Mouse (Mus musculus): ENCODE data around the gene 4931414P19Rik.
A peak's percentile ranks its signal among the peaks of the same experiment; 100 is the strongest.

The 4931414P19Rik gene

GRCm38 (mm10) chr14:54583681-54584338 lies 22.0 kb downstream of the 4931414P19Rik start:
- DNase-seq (ENCODE audit: low spot score) = peak; percentile 62

- DNase-seq (ENCODE audit: low spot score) = no peak
Observed at GRCm38 (mm10) chr14:54582536-54582935, 23.3 kb downstream of the 4931414P19Rik start.

GRCm38 (mm10) chr14:54579638-54580037 lies 26.2 kb downstream of the 4931414P19Rik start:
- DNase-seq (ENCODE audit: low spot score) = no peak

GRCm38 (mm10) chr14:54578063-54578462 lies 27.7 kb downstream of the 4931414P19Rik start:
- peak; percentile 15 for DNase-seq (ENCODE audit: low spot score)

GRCm38 (mm10) chr14:54577089-54577982 lies 28.5 kb downstream of the 4931414P19Rik start, which contains the start of gene Ajuba:
Ajuba (minus strand) TSS chr14:54577558.
- DNase-seq (ENCODE audit: low spot score) = peak; percentile 84

GRCm38 (mm10) chr14:54576241-54577088 lies 29.3 kb downstream of the 4931414P19Rik start:
- peak; percentile 42 for DNase-seq (ENCODE audit: low spot score)

GRCm38 (mm10) chr14:54575631-54576030 lies 30.2 kb downstream of the 4931414P19Rik start:
- DNase-seq (ENCODE audit: low spot score) = peak; percentile 87

GRCm38 (mm10) chr14:54575031-54575430 lies 30.8 kb downstream of the 4931414P19Rik start:
- no peak for DNase-seq (ENCODE audit: low spot score)

- DNase-seq (ENCODE audit: low spot score) = peak; percentile 76
Observed at GRCm38 (mm10) chr14:54574253-54574652, 31.5 kb downstream of the 4931414P19Rik start.

GRCm38 (mm10) chr14:54572790-54573736 lies 32.7 kb downstream of the 4931414P19Rik start:
- peak; percentile 53 for DNase-seq (ENCODE audit: low spot score)

GRCm38 (mm10) chr14:54572122-54572521 lies 33.7 kb downstream of the 4931414P19Rik start:
- no peak for DNase-seq (ENCODE audit: low spot score)

- DNase-seq (ENCODE audit: low spot score) = no peak
Observed at GRCm38 (mm10) chr14:54569451-54570392, 36.1 kb downstream of the 4931414P19Rik start.

- DNase-seq (ENCODE audit: low spot score) = peak; percentile 65
Observed at GRCm38 (mm10) chr14:54568694-54569414, 36.9 kb downstream of the 4931414P19Rik start.

GRCm38 (mm10) chr14:54560527-54561242 lies 45.1 kb downstream of the 4931414P19Rik start:
- DNase-seq (ENCODE audit: low spot score) = no peak

GRCm38 (mm10) chr14:54557330-54557729 lies 48.5 kb downstream of the 4931414P19Rik start:
- DNase-seq (ENCODE audit: low spot score) = no peak

- DNase-seq (ENCODE audit: low spot score) = peak; percentile 73
Observed at GRCm38 (mm10) chr14:54553975-54554769, 51.6 kb downstream of the 4931414P19Rik start, which contains the start of gene Haus4. Haus4 (minus strand) TSS chr14:54554616.

GRCm38 (mm10) chr14:54553454-54553974 lies 52.3 kb downstream of the 4931414P19Rik start:
- no peak for DNase-seq (ENCODE audit: low spot score)
